Mouse (Mus musculus) E14TG2a.4 (cell line): ENCODE measurements at regions not wholly inside any gene's neighbourhood (a gene's known extent, or its start where the extent isn't known, plus 50 kb on each side); places are given as distances from the start of the nearest gene placed in this dataset.

Source experiments
- CTCF ChIP-seq: conservative IDR thresholded peaks from 2 replicates; pipeline ENCODE4 v1.5.1; 2014; ENCODE audit warnings: low read length
- POU5F1 ChIP-seq: IDR thresholded peaks from 2 replicates; pipeline ENCODE4 v1.6.1; 2014; ENCODE audit warnings: low read length, borderline replicate concordance

- TF ChIP-seq CTCF = no peak
- no peak for TF ChIP-seq POU5F1
Measured at GRCm38 (mm10) chr4:124047898-124048297, 130.1 kb upstream of the 4930535I16Rik start.
